Mouse (Mus musculus) midbrain, embryonic 15.5 days (tissue): ENCODE measurements around the gene Acaca. TPM values are rescaled to one million over a fixed set of nuclear protein-coding genes. Genes with fewer than 3 reads are reported as not detected.
A peak's percentile ranks its signal among the peaks of the same experiment; 100 is the strongest.

ENCODE experiments used
- ATAC-seq: fragments of 200-750 bp; cut with Nextera tagmentation; replicated peaks from 2 replicates; pipeline ENCODE4 v1.8.0; 2017; ENCODE audit warnings: moderate TSS enrichment
- H3K27ac ChIP-seq: fragments of 300-500 bp; sonication (generic); 2 replicates; pipeline ENCODE4 v1.5.1; 2015; ENCODE audit warnings: mild to moderate bottlenecking, inconsistent platforms
- H3K27me3 ChIP-seq: fragments of 300-500 bp; sonication (generic); replicated peaks from 2 replicates; pipeline ENCODE4 v1.6.1; 2015; ENCODE audit warnings: inconsistent platforms
- H3K36me3 ChIP-seq: fragments of 300-500 bp; sonication (generic); replicated peaks from 2 replicates; pipeline ENCODE4 v1.6.1; 2015; ENCODE audit warnings: inconsistent platforms
- H3K4me1 ChIP-seq: fragments of 300-500 bp; sonication (generic); 2 replicates; pipeline ENCODE4 v1.6.1; 2015; ENCODE audit warnings: inconsistent platforms
- H3K4me2 ChIP-seq: fragments of 300-500 bp; sonication (generic); 2 replicates; pipeline ENCODE4 v1.6.1; 2015; ENCODE audit warnings: inconsistent platforms, mild to moderate bottlenecking, moderate library complexity
- H3K4me3 ChIP-seq: fragments of 300-500 bp; sonication (generic); 2 replicates; pipeline ENCODE4 v1.5.1; 2015; ENCODE audit warnings: mild to moderate bottlenecking, inconsistent platforms
- H3K9ac ChIP-seq: fragments of 300-500 bp; sonication (generic); 2 replicates; pipeline ENCODE4 v1.6.1; 2015; ENCODE audit warnings: mild to moderate bottlenecking, inconsistent platforms
- H3K9me3 ChIP-seq: fragments of 300-500 bp; sonication (generic); 2 replicates; pipeline ENCODE4 v1.6.1; 2016; ENCODE audit warnings: inconsistent platforms
- WGBS: fragments of 180-500 bp; shearing (Covaris S2); methylation state at CpG from one replicate; pipeline ENCODE4 v1.1.7; 2015; ENCODE audit warnings: mixed read lengths; 5-methylcytosine and 5-hydroxymethylcytosine counted together
- polyA plus RNA-seq: library from polyadenylated mRNA; unstranded; fragments of >200 nt; fragmentation: Nextera tagmentation; extraction: Ambion mirVana; gene quantifications from 2 replicates; pipeline ENCODE4 v1.2.1, GENCODE M21; 2015

The Acaca gene
- polyA plus RNA-seq = 28.8 and 32.6 TPM in 2 replicates

DNA sequence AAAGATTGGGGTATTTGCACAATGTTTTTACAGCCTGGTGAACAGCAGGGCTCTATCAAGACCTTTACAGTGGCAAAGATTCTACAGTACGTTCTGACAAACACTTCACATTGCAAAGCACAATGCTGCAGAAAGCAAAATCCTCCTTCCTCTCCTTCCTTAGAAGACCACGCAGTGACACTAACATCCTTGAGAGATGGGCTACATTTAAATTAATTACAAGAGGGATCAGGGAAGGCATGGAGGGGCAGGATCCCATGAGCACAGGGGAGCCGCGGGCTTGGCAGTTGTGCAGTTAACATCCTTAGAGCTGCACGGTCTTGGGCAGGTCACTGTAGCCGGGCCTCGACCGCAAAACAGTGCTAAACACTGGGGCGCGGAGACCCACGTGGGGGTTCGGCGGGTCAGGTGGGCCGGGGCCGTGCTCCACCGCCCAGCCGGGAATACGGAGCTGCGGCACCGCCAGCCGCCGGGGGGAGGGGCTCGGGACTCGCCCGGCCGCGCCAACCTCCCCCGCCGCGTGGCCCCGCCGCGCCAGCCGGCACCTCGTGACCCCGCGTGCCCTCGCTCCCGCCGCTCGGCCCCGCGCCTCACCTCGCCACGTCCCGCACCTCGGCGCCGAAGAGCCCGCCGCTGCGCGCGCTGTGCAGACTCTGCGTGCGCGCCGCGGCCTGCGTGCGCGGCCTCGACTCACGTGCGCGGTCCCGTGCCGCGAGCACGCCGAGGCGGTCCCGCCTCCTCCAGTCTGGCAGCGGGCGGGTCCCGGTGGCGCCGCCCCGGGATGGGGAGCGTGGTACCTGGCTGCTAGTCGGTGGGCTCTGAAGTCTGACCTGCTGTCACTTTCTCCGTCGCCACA lies at the start of gene Acaca, which contains the start of gene Tada2a:
Acaca (plus strand) TSS at position 730 of the 856 bp plus-strand sequence.
Tada2a (minus strand) TSS at position 658 of the 856 bp plus-strand sequence.
- Histone ChIP-seq H3K4me1 (peaks cover 25% of the 10 kb centered on the region), H3K4me3 (peak within 1 kb of the TSS; percentile 78), H3K36me3 (peaks cover 3% of the 10 kb centered on the region; the same call in 1 of the 2 replicates), H3K27me3 (no peaks in the 10 kb centered on the region), H3K9ac (peak within 1 kb of the TSS; percentile 75), H3K9me3 (no peaks in the 10 kb centered on the region), H3K27ac (peak within 1 kb of the TSS; percentile 84), H3K4me2 (peak within 1 kb of the TSS; percentile 71)
- WGBS = under 1% methylated on average over 65 of the region's 83 CpGs
- peak; percentile 96 for ATAC-seq

GRCm38 (mm10) chr11:84079887-84080286 lies 49.6 kb upstream of the Acaca start:
- Histone ChIP-seq H3K4me2 (no peak overlapping the region), H3K9ac (no peak overlapping the region), H3K27ac (no peak overlapping the region), H3K27me3 (no peaks in the 10 kb centered on the region), H3K36me3 (0 out of 2 replicates have a peak, but pooled peaks cover 6% of the 10 kb centered on the region), H3K4me3 (no peak overlapping the region), H3K9me3 (no peaks in the 10 kb centered on the region), H3K4me1 (no peaks in the 10 kb centered on the region)
- 89% methylated on average over 4 of the region's 4 CpGs for WGBS
- no peak for ATAC-seq

DNA sequence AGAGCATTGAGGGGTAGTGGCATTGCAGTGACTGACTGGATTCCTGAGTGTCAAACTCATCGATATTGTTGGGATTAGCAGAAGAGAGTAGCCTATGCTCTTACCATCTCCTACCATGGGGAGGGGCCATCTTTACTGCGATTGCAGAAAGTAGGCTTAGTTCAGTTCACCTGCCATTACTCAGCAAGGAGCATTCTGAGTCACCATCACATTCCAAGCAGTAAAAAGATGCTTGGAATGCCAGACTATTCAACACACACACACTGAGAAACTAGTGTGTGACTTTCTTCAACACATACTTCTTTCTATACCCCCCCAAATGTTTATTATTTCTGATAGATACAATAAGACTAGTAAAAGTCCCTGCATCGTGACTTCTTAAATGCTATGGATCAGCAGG lies 49.1 kb upstream of the Acaca start:
- Histone ChIP-seq H3K4me3 (no peak overlapping the region), H3K27me3 (no peaks in the 10 kb centered on the region), H3K4me1 (no peaks in the 10 kb centered on the region), H3K9me3 (no peaks in the 10 kb centered on the region), H3K9ac (no peak overlapping the region), H3K36me3 (0 out of 2 replicates have a peak, but pooled peaks cover 6% of the 10 kb centered on the region), H3K27ac (no peak overlapping the region), H3K4me2 (no peak overlapping the region)
- WGBS = 94% methylated on average over 3 of the region's 3 CpGs
- no peak for ATAC-seq

- Histone ChIP-seq H3K27me3 (no peaks in the 10 kb centered on the region), H3K27ac (no peak overlapping the region), H3K9ac (no peak overlapping the region), H3K4me1 (no peaks in the 10 kb centered on the region), H3K4me2 (no peak overlapping the region), H3K36me3 (0 out of 2 replicates have a peak, but pooled peaks cover 9% of the 10 kb centered on the region), H3K4me3 (no peak overlapping the region), H3K9me3 (no peaks in the 10 kb centered on the region)
- no peak for ATAC-seq
- 90% methylated on average over 5 of the region's 5 CpGs for WGBS
These were observed 47.6 kb upstream of the Acaca start for GRCm38 (mm10) chr11:84081901-84082300.

- no peaks in the 10 kb centered on the region for H3K9me3 ChIP-seq
- H3K27me3 ChIP-seq = no peaks in the 10 kb centered on the region
- no peak overlapping the region for H3K4me2 ChIP-seq
- no peak overlapping the region for H3K9ac ChIP-seq
- no peak for ATAC-seq
- H3K4me1 ChIP-seq = no peaks in the 10 kb centered on the region
- H3K27ac ChIP-seq = no peak overlapping the region
- H3K36me3 ChIP-seq = peaks cover 18% of the 10 kb centered on the region; the same call in 1 of the 2 replicates
- H3K4me3 ChIP-seq = no peak overlapping the region
- 91% methylated on average over 8 of the region's 8 CpGs for WGBS
These were observed 38.9 kb upstream of the Acaca start for GRCm38 (mm10) chr11:84090572-84090971.

- no peak for ATAC-seq
- no peak overlapping the region for H3K9ac ChIP-seq
- no peak overlapping the region for H3K4me2 ChIP-seq
- no peak overlapping the region for H3K4me3 ChIP-seq
- peaks cover 27% of the 10 kb centered on the region; the same call in 1 of the 2 replicates for H3K36me3 ChIP-seq
- no peak overlapping the region for H3K27ac ChIP-seq
- H3K27me3 ChIP-seq = no peaks in the 10 kb centered on the region
- 78% methylated on average over 4 of the region's 4 CpGs for WGBS
- H3K9me3 ChIP-seq = no peaks in the 10 kb centered on the region
- H3K4me1 ChIP-seq = no peaks in the 10 kb centered on the region
These were observed 34.4 kb upstream of the Acaca start for GRCm38 (mm10) chr11:84095084-84095483.

- Histone ChIP-seq H3K4me1 (no peaks in the 10 kb centered on the region), H3K4me3 (no peak overlapping the region), H3K9me3 (no peaks in the 10 kb centered on the region), H3K27me3 (no peaks in the 10 kb centered on the region), H3K36me3 (peaks cover 28% of the 10 kb centered on the region; the same call in 1 of the 2 replicates), H3K4me2 (no peak overlapping the region), H3K9ac (no peak overlapping the region), H3K27ac (no peak overlapping the region)
- WGBS = 83% methylated on average over 5 of the region's 5 CpGs
- no peak for ATAC-seq
These were observed 32.0 kb upstream of the Acaca start for GRCm38 (mm10) chr11:84097251-84097998.

DNA sequence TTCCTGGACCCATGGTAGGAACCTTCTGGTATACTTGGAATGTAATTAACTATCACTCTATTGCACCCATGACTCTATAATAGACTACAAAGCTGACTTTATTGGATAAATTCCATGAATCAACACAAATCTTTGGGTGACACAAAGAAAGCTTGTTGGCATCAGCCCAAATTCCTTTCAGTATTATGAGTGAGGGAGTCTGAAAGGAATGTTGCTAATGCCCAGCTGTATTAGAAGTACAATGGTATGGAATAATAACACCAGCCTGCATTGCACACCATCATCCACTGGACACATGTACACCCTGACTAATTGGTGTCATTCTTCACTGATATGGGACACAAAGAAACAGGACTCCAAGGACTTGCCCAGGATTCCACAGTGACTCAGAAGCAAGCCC lies 28.3 kb upstream of the Acaca start:
- peaks cover 46% of the 10 kb centered on the region; the same call in 1 of the 2 replicates for H3K36me3 ChIP-seq
- no peak for ATAC-seq

DNA sequence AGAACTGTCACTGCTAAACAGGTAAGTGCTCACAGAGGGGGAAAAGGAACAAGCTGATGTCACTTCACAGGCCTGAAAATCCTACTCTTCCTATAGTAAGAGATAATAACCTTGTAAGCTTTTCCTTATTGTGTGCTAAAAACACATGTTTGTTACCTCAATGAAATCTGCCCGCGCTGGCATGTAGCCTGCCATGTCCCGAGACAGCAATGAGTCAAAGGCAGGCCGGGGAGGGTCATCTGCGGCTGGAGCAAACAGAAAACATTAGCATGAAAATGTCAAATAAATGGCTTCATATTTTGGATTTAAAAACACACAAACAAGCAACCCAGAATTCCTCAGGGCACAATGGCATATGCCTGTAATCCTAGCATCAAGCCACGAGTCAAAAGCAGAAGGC lies 25.4 kb upstream of the Acaca start:
- no peaks in the 10 kb centered on the region for H3K9me3 ChIP-seq
- H3K4me1 ChIP-seq = no peaks in the 10 kb centered on the region
- no peaks in the 10 kb centered on the region for H3K27me3 ChIP-seq
- no peak overlapping the region for H3K9ac ChIP-seq
- no peak overlapping the region for H3K4me3 ChIP-seq
- ATAC-seq = no peak
- WGBS = 94% methylated on average over 6 of the region's 6 CpGs
- H3K36me3 ChIP-seq = peaks cover 53% of the 10 kb centered on the region
- no peak overlapping the region for H3K4me2 ChIP-seq
- no peak overlapping the region for H3K27ac ChIP-seq

More for the DNA sequence above, 28.3 kb upstream of the Acaca start:
- H3K4me3 ChIP-seq = no peak overlapping the region
- no peak overlapping the region for H3K27ac ChIP-seq
- H3K9me3 ChIP-seq = no peaks in the 10 kb centered on the region
- no peaks in the 10 kb centered on the region for H3K4me1 ChIP-seq
- H3K9ac ChIP-seq = no peak overlapping the region
- no peak overlapping the region for H3K4me2 ChIP-seq
- no peaks in the 10 kb centered on the region for H3K27me3 ChIP-seq

GRCm38 (mm10) chr11:84107137-84107536 lies 22.3 kb upstream of the Acaca start:
- no peak for ATAC-seq
- no peaks in the 10 kb centered on the region for H3K4me1 ChIP-seq
- H3K4me2 ChIP-seq = no peak overlapping the region
- H3K4me3 ChIP-seq = no peak overlapping the region
- H3K27ac ChIP-seq = no peak overlapping the region
- H3K36me3 ChIP-seq = peaks cover 49% of the 10 kb centered on the region
- H3K9ac ChIP-seq = no peak overlapping the region
- WGBS = 72% methylated on average over 2 of the region's 2 CpGs
- no peaks in the 10 kb centered on the region for H3K27me3 ChIP-seq
- H3K9me3 ChIP-seq = no peaks in the 10 kb centered on the region

- Histone ChIP-seq H3K9me3 (no peaks in the 10 kb centered on the region), H3K36me3 (peaks cover 41% of the 10 kb centered on the region), H3K4me1 (no peaks in the 10 kb centered on the region), H3K27me3 (no peaks in the 10 kb centered on the region), H3K4me2 (no peak overlapping the region), H3K27ac (no peak overlapping the region), H3K9ac (no peak overlapping the region), H3K4me3 (no peak overlapping the region)
- 91% methylated on average over 5 of the region's 5 CpGs for whole genome bisulfite sequencing
- ATAC-seq = no peak
These were observed 15.8 kb upstream of the Acaca start for GRCm38 (mm10) chr11:84113623-84114022.

- H3K9ac ChIP-seq = no peak overlapping the region
These were observed 13.8 kb upstream of the Acaca start for GRCm38 (mm10) chr11:84115646-84116045.

More at GRCm38 (mm10) chr11:84115646-84116045, 13.8 kb upstream of the Acaca start:
- H3K4me1 ChIP-seq = no peaks in the 10 kb centered on the region
- no peak overlapping the region for H3K4me2 ChIP-seq
- no peaks in the 10 kb centered on the region for H3K27me3 ChIP-seq
- ATAC-seq = no peak
- peaks cover 42% of the 10 kb centered on the region for H3K36me3 ChIP-seq
- no peak overlapping the region for H3K27ac ChIP-seq
- no peaks in the 10 kb centered on the region for H3K9me3 ChIP-seq
- WGBS = 88% methylated on average over 9 of the region's 9 CpGs
- no peak overlapping the region for H3K4me3 ChIP-seq
